Mouse (Mus musculus) testis, adult 2 months (tissue): ENCODE measurements around the gene Timmdc1. TPM values are rescaled to one million over a fixed set of nuclear protein-coding genes. Genes with fewer than 3 reads are reported as not detected.

Source experiments
- H3K27ac ChIP-seq: fragments of 200-500 bp; 2 replicates; pipeline ENCODE4 v1.5.1; 2012; ENCODE audit warnings: low read depth, low read length; ENCODE audit not compliant: control insufficient read depth, insufficient read depth
- H3K27me3 ChIP-seq: fragments of 200-500 bp; 2 replicates; pipeline ENCODE4 v1.6.1; 2012; ENCODE audit warnings: mild to moderate bottlenecking, low read length, moderate library complexity; ENCODE audit not compliant: control insufficient read depth, insufficient read depth
- H3K36me3 ChIP-seq: fragments of 200-500 bp; 2 replicates; pipeline ENCODE4 v1.6.1; 2012; ENCODE audit warnings: mild to moderate bottlenecking, low read length; ENCODE audit not compliant: control insufficient read depth, insufficient read depth
- H3K4me1 ChIP-seq: fragments of 200-500 bp; 2 replicates; pipeline ENCODE4 v1.6.1; 2012; ENCODE audit warnings: low read length; ENCODE audit not compliant: control insufficient read depth, insufficient read depth
- H3K4me3 ChIP-seq: fragments of 200-500 bp; 2 replicates; pipeline ENCODE4 v1.5.1; 2012; ENCODE audit warnings: low read depth, mild to moderate bottlenecking, low read length, moderate library complexity, mixed read lengths; ENCODE audit not compliant: control insufficient read depth
- CTCF ChIP-seq: fragments of 200-500 bp; IDR thresholded peaks from 2 replicates; pipeline ENCODE4 v1.5.1; 2012; ENCODE audit warnings: low read depth, mild to moderate bottlenecking, inconsistent platforms, low read length, moderate library complexity; ENCODE audit not compliant: control insufficient read depth, insufficient read depth, insufficient replicate concordance
- POLR2A ChIP-seq: fragments of 200-500 bp; IDR thresholded peaks from 2 replicates; pipeline ENCODE4 v1.6.1; 2012; ENCODE audit warnings: low read depth, mild to moderate bottlenecking, inconsistent platforms, low read length, moderate library complexity; ENCODE audit not compliant: control insufficient read depth
- polyA plus RNA-seq: library from polyadenylated mRNA; depleted of rRNA; stranded (reverse); fragments of >200 nt; gene quantifications from 2 replicates; pipeline ENCODE4 v1.2.3, GENCODE M21; 2012

Timmdc1 gene
- polyA plus RNA-seq, 1 experiment: 5.3 TPM

- TF ChIP-seq CTCF: no peak
- TF ChIP-seq POLR2A: no peak
- H3K27me3 ChIP-seq: no peaks in the 10 kb centered on the region
- no peak overlapping the region for H3K27ac ChIP-seq
- peaks cover 6% of the 10 kb centered on the region; the same call in 1 of the 2 replicates for H3K4me1 ChIP-seq
- no peak overlapping the region for H3K4me3 ChIP-seq
- no peaks in the 10 kb centered on the region for H3K36me3 ChIP-seq
Observed at GRCm38 (mm10) chr16:38459990-38460389, 62.5 kb downstream of the Timmdc1 start.

GRCm38 (mm10) chr16:38458600-38459280, 63.7 kb downstream of the Timmdc1 start:
- Histone ChIP-seq H3K27me3 (no peaks in the 10 kb centered on the region), H3K36me3 (no peaks in the 10 kb centered on the region), H3K4me3 (no peak overlapping the region), H3K4me1 (peaks cover 9% of the 10 kb centered on the region), H3K27ac (no peak overlapping the region; the same call in 1 of the 2 replicates)
- TF ChIP-seq CTCF (no peak), POLR2A (no peak)

- no peaks in the 10 kb centered on the region for H3K36me3 ChIP-seq
- no peak overlapping the region for H3K27ac ChIP-seq
- H3K4me3 ChIP-seq: no peak overlapping the region
- TF ChIP-seq POLR2A: no peak
- no peak for TF ChIP-seq CTCF
- no peaks in the 10 kb centered on the region for H3K27me3 ChIP-seq
- peaks cover 10% of the 10 kb centered on the region for H3K4me1 ChIP-seq
Observed at GRCm38 (mm10) chr16:38456812-38457567, 65.5 kb downstream of the Timmdc1 start.

- H3K36me3 ChIP-seq: no peaks in the 10 kb centered on the region
- no peak within 1 kb of the TSS for H3K27ac ChIP-seq
- peaks cover 15% of the 10 kb centered on the region for H3K4me1 ChIP-seq
- H3K27me3 ChIP-seq: no peaks in the 10 kb centered on the region
- TF ChIP-seq CTCF (no peak), POLR2A (no peak)
- H3K4me3 ChIP-seq: no peak within 1 kb of the TSS
Observed at GRCm38 (mm10) chr16:38455511-38456418, 66.7 kb downstream of the Timmdc1 start, which contains the start of gene Cd80. Cd80 (plus strand) TSS chr16:38455561.

- Histone ChIP-seq H3K27me3 (no peaks in the 10 kb centered on the region), H3K36me3 (no peaks in the 10 kb centered on the region; the same call in none of the 2 replicates), H3K27ac (no peak overlapping the region), H3K4me1 (peaks cover 15% of the 10 kb centered on the region), H3K4me3 (no peak overlapping the region)
- TF ChIP-seq CTCF: no peak
- TF ChIP-seq POLR2A: no peak
Observed at GRCm38 (mm10) chr16:38454533-38455254, 67.8 kb downstream of the Timmdc1 start.

- Histone ChIP-seq H3K4me3 (no peak overlapping the region), H3K27ac (no peak overlapping the region), H3K27me3 (no peaks in the 10 kb centered on the region), H3K4me1 (peaks cover 15% of the 10 kb centered on the region), H3K36me3 (no peaks in the 10 kb centered on the region; the same call in none of the 2 replicates)
- TF ChIP-seq CTCF: no peak
- TF ChIP-seq POLR2A: no peak
Observed at GRCm38 (mm10) chr16:38453952-38454351, 68.5 kb downstream of the Timmdc1 start.
